Mouse (Mus musculus) lung, postnatal 36 days (tissue): Measurements from ENCODE around the gene Gm15128.
"Not testable (repeated sequence)": the region's sequence is repeated elsewhere in the genome, so short reads cannot be mapped to it uniquely, and the experiment has no call there.

Source experiments
- DNase-seq: peaks from one replicate; pipeline ENCODE4 v3.0.0; 2022; ENCODE audit warnings: mixed read lengths

The Gm15128 gene

GRCm38 (mm10) chrX:147765691-147766090 is at the start of gene Gm15128:
TSS of gene Gm15128 (plus strand) at chrX:147765991.
- not testable (repeated sequence) for DNase-seq
